Mouse (Mus musculus) CH12F3 (cell line): ENCODE results near the gene Wnt7b.

Source experiments
- in situ Hi-C: fragments of 300-500 bp; cut with MboI; formaldehyde crosslinking; loops from 2 replicates; pipeline ENCODE4 v1.14.3; 2020; ENCODE audit warnings: low sequenced_read_pairs

Wnt7b gene

GRCm38 (mm10) chr15:85574558-85574957, 7.7 kb downstream of the Wnt7b start:
- in situ Hi-C loops = no loop called here

DNA sequence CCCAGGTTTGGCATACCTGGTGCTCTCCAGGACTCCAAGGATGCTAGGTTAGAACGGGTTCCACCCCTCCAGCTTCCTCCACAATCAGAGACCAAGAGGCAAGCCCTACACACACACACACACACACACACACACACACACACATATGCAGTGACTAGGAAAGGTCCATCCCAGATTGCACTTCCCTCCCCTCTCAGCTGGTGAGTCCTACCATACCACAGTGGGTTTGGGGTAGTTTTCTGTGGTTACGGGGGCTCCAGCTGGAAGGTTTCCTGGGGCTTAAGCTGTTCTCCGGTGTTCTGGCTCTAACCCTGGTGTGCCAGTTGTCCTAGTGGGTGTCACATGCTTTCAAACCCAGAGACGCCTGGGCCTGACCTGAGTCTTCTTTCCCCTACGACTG, 8.2 kb downstream of the Wnt7b start:
- in situ Hi-C loops = no loop called here

- in situ Hi-C loops = no loop called here
These were observed 9.5 kb downstream of the Wnt7b start for GRCm38 (mm10) chr15:85572619-85573254.

GRCm38 (mm10) chr15:85569995-85570734, 12.1 kb downstream of the Wnt7b start:
- in situ Hi-C loops = no loop called here

GRCm38 (mm10) chr15:85569167-85569797, 13.0 kb downstream of the Wnt7b start:
- in situ Hi-C loops = no loop called here

DNA sequence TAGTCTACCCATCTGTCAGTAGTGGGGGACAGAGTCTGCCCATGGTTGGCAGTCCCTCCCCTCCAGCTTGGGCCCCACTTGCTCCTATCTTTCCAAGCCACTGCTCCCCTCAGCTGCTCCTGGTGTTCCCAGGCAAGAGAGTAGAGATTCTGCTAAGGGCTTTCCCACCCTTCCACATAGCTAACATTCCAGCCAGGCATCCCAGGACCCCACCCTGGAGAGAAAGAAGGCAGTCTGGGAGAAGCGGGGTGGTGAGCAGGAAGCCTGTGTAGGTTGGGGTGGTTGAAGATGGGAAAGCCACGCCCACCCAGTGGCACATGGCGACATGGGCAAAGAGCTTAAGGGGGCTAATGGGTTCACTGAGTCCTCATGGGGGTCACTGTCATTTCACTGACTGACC, 13.9 kb downstream of the Wnt7b start:
- in situ Hi-C loops = no loop called here

GRCm38 (mm10) chr15:85564966-85565365, 17.3 kb downstream of the Wnt7b start:
- in situ Hi-C loops = no loop called here

- in situ Hi-C loops = no loop called here
These were observed 18.1 kb downstream of the Wnt7b start for GRCm38 (mm10) chr15:85564034-85564769.

GRCm38 (mm10) chr15:85561953-85562352, 20.3 kb downstream of the Wnt7b start:
- in situ Hi-C loops = no loop called here

- in situ Hi-C loops = no loop called here
These were observed 21.4 kb downstream of the Wnt7b start for GRCm38 (mm10) chr15:85560830-85561229.

- in situ Hi-C loops = no loop called here
These were observed 23.3 kb downstream of the Wnt7b start for GRCm38 (mm10) chr15:85558840-85559540.

DNA sequence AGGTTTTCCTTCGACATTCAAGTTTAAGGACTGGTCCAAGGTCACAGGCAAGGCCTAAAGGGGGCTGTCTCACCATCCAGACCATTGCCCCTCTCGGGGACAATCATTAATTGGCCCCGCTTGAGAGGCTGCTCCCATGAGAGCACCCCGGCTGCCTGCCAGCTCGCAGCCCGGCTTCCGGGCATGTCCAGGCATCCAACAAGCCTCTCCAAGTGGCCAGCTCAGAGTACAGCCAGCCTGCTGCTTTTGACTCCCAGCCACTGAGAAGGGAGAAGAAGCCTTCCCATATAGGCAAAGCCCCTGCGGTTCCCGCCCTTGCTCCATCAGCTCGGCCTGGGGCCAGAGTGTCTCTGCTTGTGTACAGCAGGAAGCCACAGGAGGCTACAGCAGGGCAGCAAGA, 26.5 kb downstream of the Wnt7b start:
- in situ Hi-C loops = no loop called here

DNA sequence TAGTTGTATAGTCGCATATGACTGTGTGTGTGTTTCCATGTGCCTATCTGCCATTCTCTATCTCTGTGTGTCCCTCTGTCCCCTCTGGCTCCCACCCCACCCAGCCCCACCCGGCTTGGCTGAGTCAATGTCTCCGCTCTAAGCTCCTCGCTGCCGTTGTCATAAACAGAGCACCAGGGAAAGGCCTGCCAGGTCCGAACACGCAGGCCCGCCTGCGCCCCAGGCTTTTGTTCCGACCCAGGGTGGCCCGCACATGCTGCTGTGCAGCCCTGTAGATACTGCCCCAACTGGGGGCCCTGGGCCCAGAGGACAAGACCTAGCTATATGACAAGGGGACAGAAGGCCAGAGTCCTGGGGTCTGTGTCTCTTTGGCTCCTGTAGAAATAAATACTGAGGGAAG, 28.9 kb downstream of the Wnt7b start:
- in situ Hi-C loops = no loop called here

- in situ Hi-C loops = no loop called here
These were observed 35.8 kb downstream of the Wnt7b start for GRCm38 (mm10) chr15:85546500-85546899.

- in situ Hi-C loops = no loop called here
These were observed 36.9 kb downstream of the Wnt7b start for GRCm38 (mm10) chr15:85545369-85545768.

DNA sequence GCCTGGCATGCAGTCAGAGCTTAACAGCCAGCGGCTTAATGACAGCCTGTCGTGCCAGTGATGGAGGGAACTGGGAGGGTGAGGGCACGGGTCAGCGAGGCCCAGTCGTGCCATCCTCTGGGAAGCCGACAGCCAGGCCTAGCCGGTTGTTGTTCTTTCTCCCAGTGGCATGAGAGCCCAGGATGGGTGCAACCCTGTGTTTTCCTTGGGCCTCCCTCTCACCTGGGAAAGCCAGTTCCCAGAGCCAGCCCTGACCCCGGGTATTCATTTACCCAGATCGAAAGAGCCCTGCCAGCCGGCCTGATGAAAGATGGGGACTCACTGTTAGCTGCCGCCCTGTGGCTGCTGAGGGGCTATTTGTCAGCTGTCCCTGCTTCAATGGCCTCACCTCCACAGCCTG, 44.1 kb downstream of the Wnt7b start:
- in situ Hi-C loops = no loop called here

GRCm38 (mm10) chr15:85537151-85537550, 45.1 kb downstream of the Wnt7b start:
- in situ Hi-C loops = no loop called here

- in situ Hi-C loops = no loop called here
These were observed 47.6 kb downstream of the Wnt7b start for GRCm38 (mm10) chr15:85534646-85535045.

DNA sequence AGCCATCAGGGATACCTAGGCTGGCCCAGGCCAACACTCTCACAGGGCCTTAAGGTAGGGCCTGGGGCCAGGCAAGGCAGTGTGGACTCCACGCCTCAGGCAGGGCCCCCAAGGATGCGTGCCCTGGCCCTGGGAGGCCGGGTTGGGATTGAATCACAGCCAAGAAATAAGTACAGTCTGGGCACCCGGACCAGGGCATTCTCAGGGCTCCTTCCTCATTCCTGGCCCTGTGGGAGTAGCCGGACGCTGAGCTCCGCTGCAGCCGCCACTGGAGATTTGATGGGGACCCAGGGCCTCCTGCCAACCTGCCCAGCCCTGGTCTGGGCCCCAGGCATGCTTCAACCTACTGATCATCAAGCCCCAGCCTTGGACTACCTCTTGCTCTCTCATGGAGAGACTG, 48.1 kb downstream of the Wnt7b start:
- in situ Hi-C loops = no loop called here

GRCm38 (mm10) chr15:85532063-85532462, 50.2 kb downstream of the Wnt7b start:
- in situ Hi-C loops = no loop called here

DNA sequence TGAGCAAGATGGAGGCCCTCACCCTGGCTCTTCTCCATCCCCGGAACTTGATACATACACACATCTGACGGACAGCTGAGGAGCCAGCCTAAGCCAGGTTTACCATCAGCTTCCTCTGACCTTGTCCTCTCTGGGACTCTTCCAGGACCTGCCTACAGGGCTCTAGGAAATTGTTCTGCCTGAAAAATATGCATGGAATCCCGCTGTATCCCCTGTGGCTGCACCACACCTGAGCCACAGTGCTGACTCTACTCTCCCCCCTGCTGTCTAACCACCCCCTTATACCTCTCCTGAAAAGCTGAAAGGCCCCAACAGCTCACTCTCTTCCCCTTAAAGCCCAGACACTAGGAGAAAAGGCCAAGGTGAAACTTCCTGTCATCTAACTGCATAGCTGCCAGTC, 52.4 kb downstream of the Wnt7b start:
- in situ Hi-C loops = no loop called here
